Mouse (Mus musculus) kidney, adult 18-20 months (tissue): ENCODE data around the gene Cmtm3.
"Not testable (repeated sequence)": the region's sequence is repeated elsewhere in the genome, so short reads cannot be mapped to it uniquely, and the experiment has no call there.

ENCODE experiments used
- DNase-seq: peaks from one replicate; pipeline ENCODE4 v3.0.0; 2021

The Cmtm3 gene

DNA sequence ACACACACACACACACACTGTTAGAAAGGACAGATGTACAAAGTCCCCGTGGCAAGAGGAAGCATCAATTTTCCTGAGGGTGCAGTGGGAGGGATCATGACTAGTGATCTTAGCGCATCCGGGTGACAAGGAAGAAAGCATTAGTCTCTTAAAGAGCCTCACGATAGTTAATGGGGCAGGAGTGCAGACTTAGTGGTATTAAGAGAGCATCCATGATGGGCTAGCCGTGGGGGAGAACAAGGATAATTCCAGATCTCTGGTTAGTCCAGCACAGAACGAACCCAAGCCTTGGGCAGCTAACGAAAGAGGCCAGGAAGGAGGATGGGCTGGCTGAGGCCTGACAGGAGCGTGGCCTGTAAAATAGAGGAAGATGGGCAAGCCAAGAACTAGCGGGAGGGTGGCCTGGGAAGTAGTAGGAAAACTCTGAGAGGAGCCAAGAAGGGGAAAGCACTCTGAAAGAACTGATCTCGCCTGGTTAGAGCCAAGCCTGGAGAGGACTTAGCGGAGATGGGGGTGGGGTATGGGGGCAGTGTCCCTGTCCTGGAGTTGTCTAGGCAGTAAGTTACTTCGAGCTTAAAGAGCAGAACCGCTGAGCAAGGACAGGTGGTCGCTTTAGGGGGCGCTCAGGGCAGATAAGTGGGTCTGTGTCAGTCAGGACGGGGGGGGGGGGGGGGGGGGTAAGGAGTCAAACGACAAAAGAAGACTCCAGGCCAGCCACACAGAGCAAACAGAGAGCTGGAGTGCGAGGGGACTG is at the start of gene Cmtm3:
Gene Cmtm3 (plus strand): TSS at position 182 of the 754 bp plus-strand sequence.
- peak; percentile 28 for DNase-seq

DNA sequence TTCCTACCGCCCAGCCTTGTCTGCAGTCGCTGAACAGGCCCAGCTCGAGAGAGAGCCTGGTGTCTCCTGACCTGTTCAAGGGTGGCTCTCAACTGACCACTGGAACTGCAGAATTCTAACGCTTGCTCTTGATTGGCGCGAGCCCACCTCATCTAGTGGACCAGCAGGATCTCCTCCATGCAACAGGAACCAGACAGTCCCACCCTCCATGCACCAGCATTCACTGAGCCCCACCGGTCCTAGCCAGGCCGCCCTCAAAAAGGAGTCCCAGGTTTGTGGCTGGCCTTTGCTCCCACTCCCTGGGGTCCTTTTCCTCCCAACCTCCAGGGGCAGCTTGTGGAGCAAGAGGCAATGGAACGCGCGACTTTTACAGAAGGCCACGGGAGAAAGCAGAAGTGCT is 46.1 kb upstream of the Cmtm3 start, which contains the start of gene Cmtm2a:
Gene Cmtm2a (minus strand): TSS at position 101 of the 400 bp plus-strand sequence.
- not testable (repeated sequence) for DNase-seq

DNA sequence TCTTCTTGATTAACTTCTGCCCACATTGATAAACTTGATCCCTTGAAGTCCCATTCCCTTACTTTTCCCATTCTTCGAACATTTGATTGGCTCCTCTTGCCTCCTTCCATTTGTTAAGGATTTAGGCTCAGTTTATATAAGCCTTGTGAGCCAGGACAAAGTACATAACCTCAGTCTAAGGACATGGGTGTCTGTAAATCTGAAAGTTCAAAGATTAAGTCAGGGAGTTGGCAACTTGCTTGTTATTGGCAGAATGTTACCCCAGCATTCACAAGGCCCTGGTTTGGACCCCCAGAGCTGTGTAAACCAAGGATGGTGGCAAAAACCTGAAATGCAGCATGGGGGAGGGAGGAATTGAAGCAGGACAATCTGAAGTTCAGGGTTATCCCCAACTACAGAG is 44.8 kb upstream of the Cmtm3 start:
- no peak for DNase-seq

DNA sequence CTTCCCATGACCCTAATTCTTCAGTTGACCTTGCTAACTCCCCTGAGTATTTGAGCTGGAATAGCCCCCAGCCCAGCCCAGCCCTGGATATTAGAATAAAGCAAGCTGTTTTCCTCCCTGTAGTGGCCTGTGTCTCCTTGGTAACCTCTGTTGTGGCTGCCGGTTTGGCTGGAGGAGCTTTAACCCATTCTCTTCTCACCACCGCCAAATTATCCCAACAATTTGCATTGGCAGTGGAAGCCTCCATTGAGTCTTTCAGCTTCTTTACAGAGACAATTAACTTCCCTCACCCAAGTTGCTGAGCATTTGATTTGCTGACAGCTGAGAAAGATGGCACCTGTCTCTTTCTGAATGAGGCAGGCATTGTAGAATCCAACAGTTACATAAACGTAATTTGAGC is 37.6 kb upstream of the Cmtm3 start:
- DNase-seq, result not testable (repeated sequence)

DNA sequence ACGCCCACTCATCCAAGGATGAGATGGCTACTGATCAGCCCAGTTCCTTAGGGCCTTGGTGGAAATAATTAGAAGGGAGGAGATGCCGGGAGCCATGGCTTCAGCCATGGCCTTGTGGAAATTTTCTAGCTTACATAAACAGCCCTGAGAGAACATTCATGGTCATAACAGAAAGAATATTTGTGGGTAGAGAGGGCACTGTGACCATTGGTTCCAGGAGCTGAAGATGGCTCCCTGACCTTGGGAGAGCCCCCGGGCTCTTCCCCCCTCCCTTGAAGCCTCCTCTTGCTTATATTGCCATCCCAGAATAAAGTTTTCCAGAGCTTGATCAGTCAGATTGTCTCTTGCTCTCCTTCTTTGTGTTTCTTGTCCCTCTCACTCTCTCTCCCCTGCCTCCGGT is 36.7 kb upstream of the Cmtm3 start:
- not testable (repeated sequence) for DNase-seq

DNA sequence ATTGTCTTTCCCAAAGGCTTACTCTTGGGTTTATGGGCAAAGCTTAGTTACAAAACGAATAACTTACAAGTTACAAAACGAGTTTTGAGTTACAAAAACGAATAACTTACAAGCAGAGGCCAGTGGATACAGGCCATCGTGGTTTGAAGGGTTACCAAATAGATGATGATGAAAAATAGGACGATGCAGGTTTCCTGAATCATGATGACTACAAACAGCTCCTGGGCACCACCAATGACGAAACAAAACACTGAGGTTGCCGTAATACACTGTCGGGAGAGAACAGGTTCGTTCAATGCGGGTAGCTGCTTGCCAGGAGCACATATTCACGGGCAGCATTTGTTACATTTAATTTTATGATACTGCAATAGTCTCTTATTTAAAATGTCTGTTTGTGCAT is 34.2 kb upstream of the Cmtm3 start:
- no peak for DNase-seq

DNA sequence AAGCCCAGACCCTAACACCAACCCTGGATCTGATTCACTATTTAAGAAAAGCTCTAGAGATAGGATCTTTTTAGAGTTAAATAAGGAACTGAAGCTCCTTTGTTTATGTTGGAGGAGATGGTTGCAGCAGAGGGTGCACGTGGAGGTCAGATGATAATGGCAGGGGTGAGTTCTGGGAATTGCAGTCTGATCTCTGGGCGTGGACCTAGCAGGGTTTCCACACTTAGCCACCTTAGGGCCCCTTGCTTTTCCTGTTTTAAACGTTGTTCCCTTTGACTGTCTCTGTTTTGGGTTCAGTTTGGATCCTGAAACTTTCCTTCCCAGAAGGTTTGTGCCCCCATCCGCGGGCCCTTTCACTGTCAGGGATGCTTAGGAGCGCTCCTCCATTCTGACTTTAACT is 30.9 kb upstream of the Cmtm3 start:
- not testable (repeated sequence) for DNase-seq

DNA sequence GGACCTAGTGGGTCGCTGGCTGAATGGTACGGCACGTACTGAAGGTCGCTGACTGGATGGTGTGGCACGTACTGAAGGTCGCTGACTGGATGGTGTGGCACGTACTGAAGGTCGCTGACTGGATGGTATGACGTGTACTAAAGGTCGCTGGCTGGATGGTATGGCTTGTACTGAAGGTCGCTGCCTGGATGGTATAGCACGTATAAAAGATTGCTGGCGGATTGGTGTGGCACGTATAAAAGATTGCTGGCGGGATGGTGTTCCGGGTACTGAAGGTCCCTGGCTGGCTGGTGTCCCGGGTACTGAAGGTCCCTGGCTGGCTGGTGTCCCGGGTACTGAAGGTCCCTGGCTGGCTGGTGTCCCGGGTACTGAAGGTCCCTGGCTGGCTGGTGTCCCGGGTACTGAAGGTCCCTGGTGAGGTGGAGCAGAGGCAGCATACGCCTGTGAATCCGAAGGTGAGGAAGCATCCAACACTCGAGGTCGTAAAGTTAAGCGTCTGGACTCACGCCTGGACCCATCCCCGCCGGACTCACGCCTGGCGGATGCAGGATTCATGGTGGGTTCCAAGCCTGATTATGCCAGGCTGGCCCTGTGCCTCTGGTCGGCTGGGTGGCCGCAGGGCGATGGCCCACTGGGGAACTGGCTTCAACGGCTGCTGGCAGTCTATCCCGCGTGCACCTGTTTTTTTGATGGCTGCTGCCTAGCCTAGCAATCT is 29.6 kb upstream of the Cmtm3 start, which contains the start of the genes Gm45711 and Cmtm1:
Gene Gm45711 (minus strand): TSS at position 641 of the 715 bp plus-strand sequence.
Gene Cmtm1 (minus strand): TSS at position 705 of the 715 bp plus-strand sequence.
- DNase-seq, result peak; percentile 7

DNA sequence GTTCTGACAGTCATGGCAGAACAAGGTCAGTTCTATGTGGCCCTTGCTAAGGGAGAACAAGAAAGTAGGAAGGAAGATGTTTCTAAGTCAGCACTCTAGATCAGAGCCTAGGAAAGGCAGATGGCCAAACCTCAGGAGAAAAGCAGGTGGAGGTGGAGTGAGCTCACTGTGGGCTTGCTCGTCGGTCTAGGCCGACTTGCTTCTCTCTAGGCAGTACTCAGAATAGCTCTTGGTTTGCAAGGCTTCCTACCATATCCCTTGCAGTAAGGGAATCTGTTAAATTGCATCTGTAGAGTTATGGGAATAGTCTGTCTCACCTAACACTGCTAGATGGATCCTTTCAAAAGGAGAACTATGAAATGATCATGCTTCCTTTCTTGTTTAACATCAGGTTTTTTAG is 27.2 kb upstream of the Cmtm3 start:
- not testable (repeated sequence) for DNase-seq

DNA sequence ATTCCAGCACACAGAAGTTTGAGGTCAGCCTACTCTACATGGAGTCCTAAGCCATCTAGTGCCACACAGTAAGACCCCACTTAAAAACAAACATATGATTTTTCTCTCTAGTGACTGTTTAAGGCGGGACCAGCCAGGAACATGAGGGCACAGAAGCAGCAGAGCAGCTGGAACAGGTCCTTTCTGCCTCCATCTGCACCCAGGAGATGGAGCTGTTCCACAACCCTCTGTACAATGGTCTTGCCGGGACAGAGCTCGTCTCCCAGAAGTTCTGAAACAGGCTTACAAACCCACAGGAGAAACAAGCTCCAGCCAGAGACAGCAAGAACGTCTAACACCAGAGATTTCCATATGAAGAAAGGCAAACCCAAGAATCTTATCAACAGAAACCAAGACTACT is 25.9 kb upstream of the Cmtm3 start:
- no peak for DNase-seq

DNA sequence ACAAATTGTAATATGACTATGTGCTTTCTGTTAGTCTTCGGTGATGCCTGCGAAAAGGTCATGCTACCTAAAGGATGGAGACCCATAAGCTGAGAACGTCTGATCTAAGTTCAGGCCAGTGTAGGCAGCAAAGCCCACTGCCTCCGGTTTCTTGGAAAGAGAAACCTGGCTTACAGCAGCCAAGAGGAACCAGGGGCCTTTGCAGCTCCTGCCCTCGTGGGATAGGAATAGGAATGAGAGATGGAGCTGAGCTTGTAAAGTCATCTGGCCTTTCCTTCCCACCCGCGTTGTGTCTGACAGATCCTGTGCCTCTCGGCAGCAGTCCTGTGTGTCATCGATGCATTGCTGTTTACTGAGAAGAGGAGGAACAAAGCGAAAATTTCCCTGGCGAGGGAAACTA is 17.9 kb upstream of the Cmtm3 start, which contains the start of gene Gm11020:
Gene Gm11020 (plus strand): TSS at position 301 of the 400 bp plus-strand sequence.
- not testable (repeated sequence) for DNase-seq

DNA sequence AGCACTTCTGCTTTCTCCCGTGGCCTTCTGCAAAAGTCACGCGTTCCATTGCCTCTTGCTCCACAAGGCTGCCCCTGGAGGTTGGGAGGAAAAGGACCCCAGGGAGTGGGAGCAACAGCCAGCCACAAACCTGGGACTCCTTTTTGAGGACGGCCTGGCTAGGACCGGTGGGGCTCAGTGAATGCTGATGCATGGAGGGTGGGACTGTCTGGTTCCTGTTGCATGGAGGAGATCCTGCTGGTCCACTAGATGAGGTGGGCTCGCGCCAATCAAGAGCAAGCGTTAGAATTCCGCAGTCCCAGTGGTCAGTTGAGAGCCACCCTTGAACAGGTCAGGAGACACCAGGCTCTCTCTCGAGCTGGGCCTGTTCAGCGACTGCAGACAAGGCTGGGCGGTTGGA is 17.3 kb upstream of the Cmtm3 start, which contains the start of gene Cmtm2b:
Gene Cmtm2b (plus strand): TSS at position 301 of the 400 bp plus-strand sequence.
- not testable (repeated sequence) for DNase-seq

DNA sequence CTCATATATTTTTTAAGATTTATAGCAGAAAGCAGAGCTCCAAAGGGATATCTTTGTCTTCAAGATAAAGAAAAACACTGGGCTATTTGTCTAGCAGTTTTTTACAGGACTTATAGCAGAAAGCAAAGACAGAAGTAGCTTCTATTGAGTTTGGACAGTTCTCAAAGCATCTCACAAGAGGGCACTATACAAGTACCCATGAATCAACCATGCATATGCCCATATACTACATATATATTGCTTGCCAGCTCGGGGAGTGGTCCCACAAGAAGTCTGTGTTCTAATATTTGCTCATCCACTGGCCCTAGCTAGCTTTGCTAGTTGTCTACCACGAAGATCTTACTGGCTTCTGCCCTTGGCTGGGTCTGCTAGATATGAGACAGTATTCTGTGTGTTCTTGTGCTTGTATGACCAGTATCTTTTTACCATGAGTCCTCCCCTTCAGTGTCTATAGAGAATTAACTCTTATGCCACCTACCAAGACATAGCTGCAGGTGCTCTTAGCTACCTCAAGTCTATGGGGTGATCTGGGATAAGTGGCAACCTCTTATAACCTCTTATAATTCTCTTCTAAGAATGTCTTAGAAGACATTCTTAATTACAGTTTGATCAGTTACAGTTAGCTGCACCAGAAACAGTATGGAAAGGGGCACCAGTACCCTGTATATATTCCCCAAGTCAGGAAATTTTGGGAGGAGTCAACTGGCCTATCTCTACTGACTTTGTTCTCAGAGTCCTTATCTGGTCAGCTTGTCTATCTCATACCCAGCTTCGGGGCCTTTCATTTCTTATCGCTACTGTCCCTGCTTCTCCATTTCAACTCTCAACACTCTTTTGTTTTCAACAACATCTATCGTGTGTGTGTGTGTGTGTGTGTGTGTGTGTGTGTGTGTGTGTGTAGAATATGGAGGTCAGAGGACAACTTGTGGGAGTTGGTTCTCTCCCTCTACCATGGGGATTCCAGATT is 6.3 kb upstream of the Cmtm3 start:
- no peak for DNase-seq

DNA sequence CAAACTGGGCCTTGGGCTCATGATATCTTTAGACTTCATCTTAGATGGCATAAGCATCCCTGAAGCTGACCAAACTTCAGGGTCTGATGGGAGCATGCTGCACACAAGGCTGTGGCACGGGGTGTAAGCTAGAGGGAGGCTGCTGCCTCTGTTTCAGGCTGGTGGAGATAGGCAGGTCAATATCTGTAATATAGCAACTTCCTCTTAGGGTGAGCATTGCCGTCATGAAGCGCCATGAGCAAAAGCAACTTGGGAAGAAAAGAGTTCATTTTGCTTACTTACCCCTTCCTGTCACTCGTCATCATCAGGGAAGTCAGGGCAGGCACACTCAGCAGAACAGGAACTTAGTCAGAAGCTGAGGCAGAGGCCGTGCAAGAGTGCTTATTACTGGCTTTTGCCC is 5.4 kb upstream of the Cmtm3 start:
- no peak for DNase-seq

DNA sequence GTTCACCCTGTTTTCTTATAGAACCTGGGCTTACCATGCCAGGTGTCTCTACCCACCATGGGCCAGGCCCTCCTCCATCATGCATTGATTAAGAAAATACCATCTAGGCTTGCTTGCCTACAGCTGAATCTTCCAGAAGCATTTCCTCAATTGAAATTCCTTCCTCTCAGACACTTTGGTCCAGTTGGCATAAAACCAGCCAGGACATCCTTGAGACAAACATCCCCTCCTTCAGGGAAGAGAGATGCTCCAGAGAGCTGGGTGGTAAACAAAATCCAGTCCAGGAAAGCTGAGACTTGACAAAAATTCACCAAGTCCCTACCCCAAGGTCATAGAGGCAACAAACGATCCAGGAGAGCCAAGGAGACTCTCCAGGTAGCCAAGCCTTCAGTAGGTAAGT is 5.0 kb upstream of the Cmtm3 start:
- DNase-seq, result no peak

DNA sequence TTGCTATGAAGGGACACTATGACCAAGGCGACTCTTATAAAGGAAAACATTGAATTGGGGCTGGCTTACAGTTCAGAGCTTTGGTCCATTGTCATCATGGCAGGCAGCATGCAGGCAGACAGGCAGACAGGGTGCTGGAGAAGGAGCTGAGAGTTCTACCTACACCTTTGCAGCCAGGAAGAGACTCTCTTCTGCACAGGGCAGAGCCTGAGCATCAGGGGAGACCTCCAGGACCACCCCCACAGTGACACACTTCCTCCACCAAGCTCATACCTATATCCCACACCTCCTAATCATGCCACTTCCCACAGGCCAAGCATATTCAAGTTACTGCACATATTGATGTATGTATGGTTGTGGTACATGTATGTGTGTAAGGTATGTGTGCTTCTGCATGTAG is 2.4 kb upstream of the Cmtm3 start:
- DNase-seq, result no peak

DNA sequence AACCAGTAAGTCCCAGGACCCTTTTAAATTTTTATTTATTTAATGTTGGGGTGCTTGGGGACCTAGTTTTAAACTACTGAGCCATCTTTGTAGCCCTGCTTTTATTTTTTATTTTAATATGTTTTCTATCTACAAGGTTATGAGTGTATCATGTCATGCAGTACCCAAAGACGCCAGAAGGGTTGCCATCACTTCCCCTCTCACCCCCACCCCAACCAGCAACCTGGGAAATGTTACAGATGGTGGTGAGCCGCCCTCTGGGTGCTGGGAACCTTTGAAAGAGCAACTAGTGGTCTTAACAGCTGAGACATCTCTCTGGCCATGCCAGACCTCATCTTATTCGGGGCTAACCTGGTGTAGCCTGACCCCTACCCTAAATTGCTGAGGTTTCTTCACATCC is 1.3 kb upstream of the Cmtm3 start:
- DNase-seq, result no peak

DNA sequence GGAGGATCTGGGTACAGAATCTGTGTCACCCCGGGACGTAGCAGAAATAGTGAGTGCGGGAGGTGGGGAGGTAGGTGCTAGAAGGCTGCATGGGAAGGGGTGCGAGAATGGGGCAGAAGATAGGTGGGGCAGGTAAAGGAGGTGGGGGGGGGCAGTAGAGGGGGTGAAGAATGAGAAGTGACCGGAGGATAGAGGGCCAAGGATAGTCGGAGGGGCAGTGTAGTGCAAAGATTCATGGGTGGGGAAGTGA is 698 bp downstream of the Cmtm3 start:
- DNase-seq, result no peak

DNA sequence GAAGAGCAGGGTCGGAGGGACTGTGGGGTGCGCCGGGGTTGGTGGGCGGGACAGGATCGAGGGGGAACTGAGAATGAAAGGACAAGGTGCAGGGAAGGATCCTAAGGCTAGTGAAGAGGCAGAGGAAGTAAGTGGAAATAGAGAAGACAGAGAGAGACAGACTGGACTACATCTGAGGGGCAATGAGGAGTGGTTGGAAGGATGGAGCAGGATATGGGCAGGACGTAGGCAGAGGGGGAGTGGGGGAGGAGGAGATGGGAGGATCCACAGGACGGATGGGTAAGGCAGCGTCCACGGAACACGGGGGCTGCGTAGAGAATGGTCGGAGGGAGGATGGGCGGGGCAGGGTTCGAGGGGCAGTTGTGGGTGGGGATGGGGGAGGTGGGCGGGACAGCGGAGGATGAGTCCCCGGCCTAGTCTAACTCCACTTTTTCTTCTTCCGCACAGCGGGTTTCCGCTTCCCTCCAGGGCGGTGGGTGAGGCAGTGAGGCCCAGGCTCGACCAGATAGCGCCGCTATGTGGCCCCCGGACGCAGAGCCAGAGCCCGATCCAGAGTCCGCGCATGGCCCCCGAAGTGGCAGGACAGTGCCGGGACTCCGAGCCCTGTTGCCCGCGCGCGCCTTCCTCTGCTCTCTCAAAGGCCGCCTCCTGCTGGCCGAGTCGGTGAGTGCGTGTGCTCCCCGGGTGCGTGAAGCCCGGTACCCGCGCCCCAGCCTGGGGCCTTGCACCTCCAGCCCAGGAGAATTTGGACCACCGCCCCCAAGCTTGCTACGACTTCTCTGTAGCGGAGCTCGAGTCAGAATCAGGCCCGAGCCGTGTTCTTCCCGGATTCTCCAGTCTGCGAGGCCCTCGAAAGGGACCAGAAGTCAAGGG is 1.3 kb downstream of the Cmtm3 start:
- DNase-seq, result peak; percentile 69

DNA sequence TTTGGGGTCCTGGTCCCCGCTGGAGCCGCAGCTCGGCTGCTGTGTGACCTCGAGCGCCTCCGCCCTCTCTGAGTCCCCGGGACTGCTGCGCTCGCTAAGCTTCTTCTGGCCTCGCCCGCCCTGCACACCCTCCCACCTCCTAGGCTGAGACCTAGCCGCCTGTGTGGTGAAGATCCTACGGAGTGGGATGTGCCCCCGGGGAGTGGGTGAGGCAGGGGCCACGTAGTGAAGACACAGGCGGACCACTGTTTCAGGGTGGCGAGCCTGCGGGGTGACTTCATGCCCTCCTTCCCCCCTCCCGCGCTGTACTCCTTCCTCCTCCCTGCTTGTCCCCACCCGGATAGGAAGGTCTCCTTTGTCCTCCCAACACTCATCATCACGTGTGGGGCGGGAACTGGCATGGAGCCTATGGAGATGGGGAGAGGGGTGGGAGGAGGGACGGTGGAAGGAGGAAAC is 1.9 kb downstream of the Cmtm3 start:
- peak; percentile 61 for DNase-seq

DNA sequence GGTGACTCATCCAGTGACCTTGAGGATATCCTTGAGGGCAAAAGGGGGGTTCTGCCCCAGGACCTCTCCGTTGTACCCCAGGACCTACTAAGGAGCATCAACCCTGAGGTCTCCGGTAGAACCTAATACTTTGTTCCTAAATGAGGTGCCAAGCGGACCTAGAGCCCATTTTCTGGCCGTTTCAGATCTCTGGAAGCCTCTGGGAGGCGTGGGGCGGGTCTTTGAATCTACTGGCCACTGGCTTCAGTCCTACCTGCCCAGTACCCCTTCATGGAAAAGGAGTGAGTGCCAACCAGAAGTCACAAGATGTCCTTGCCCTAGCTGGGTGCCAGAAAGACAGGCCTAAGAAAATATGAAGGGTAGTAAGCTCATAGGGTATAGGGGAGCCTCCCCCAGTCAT is 2.5 kb downstream of the Cmtm3 start:
- no peak for DNase-seq

DNA sequence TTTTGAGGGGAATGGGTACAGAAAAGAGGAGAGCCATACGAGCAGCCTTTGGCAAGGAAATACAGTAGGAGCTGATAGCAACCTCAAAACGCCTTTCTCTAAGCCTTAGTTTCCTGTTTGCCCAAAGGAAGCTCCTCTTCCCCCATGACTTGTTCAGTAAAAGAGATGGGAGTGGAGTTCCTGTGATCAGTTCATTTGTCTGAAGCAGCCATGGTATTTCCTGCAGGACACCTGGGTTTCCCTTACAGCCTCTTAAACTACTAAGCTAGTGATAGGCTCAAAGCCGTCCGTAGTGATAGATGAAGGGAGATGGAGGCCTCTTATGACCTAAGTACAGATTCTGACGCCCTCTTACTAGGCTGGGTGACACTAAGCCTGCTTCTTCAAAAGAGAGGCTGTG is 3.2 kb downstream of the Cmtm3 start:
- no peak for DNase-seq
